Mouse (Mus musculus) left cerebral cortex, adult 18-20 months (tissue): ENCODE measurements around the gene Ifitm3. TPM values are rescaled to one million over a fixed set of nuclear protein-coding genes. Genes with fewer than 3 reads are reported as not detected.
A peak's percentile ranks its signal among the peaks of the same experiment; 100 is the strongest.
"Not testable (repeated sequence)": the region's sequence is repeated elsewhere in the genome, so short reads cannot be mapped to it uniquely, and the experiment has no call there.

Experiments
- DNase-seq, 2 experiments: peaks; one replicate each; pipeline ENCODE4 v3.0.0; 2021 to 2022; ENCODE audit warnings: low spot score in 2 of 2, mixed read lengths in 1 of 2
- total RNA-seq, 2 experiments: library from RNA; stranded (reverse); gene quantifications; 2 replicates each; pipeline ENCODE4 v1.2.3; 2021

Ifitm3 gene
- total RNA-seq, 2 experiments from 2014 or later = 12.9 to 13.6 TPM

DNA sequence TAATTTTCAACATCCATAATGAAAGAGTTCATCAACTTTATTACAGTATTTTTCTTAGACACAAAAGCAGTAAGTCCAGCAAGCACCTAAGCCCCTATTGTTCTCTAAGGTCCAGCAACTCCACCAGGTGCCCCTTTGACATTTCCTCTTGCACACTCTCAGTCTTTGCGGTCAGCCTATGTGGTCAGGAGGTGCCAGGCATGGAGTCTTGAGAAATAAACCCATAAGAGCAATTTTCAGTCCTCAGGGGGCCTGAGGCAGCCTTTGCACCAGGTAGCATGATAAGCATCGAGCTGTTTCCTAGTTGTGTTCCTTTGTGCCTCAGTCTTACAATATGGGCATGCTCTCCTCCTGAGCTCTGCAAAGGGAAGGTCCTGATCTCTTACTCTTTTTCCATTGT, 26.1 kb upstream of the Ifitm3 start:
- DNase-seq = not testable (repeated sequence)

DNA sequence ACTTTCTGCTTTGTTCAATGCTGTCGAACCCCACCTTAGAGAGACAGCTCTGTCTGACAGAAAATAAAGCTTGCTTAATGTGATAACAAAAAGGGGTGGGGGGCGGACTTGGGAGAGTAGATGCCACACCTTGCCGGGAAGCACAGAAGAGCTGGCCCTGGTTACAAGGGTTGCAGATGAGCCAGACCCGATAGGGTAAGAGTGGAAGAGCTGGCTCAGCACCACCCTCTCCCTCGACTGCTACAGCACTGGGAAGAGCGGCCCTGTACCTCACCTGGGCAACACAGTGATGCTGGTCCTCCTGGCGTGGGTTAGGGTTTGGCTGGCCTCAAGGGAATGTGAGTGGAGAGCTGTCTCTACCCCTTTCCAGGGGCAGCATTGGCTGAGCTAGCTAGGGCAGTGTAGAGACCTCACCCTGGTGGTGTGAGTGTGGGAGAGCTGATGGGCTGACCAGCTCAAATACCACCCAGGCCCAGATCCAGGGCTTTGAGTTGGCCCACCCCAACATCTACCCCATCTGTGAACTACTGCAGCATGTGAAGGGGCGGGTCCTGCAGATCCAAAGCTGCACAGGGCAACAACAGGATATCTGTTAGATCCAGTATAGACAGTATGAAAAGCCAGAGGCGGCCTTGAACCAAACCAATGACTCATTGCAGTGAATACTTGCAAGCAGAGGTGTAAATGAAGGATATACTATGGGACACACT, 22.0 kb upstream of the Ifitm3 start:
- DNase-seq = no peak

DNA sequence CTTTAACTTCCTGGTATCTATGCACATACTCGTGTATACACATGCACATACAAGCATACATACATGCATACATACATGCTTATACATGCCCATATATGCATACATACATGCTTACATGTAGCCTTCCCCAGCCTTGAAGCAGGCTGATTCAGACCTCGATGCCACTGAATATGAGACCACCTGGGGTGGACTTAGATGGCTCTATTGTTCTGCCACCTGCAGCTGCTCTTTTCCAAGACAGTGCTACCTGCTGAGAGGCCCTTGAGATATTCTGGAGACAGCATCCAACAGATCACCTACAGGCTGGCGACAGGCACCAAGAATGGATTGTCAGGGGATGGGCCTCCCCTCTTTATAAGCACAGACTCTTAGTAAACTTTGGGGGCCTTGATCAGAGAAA, 19.8 kb upstream of the Ifitm3 start:
- DNase-seq = no peak

DNA sequence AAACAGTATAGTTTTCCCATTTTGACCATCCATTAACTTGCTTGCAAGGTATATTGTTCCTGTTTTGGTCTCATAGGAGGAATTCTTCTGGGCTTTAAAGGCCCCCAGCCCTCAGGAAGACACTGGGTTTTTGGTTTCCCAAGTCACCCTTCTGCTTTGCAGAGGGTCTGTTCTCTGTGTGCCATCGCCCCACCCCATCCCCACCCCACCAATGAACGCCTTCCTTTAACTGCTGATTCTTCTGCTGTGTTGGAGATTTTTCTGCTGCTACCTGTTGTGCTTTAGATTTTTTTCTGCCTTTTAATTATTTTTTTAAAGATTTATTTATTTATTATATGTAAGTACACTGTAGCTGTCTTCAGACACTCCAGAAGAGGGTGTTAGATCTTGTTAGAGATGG, 18.3 kb upstream of the Ifitm3 start, which contains the start of gene Gm17387:
Gm17387 (plus strand) TSS at position 301 of the 400 bp plus-strand sequence.
- DNase-seq = no peak

DNA sequence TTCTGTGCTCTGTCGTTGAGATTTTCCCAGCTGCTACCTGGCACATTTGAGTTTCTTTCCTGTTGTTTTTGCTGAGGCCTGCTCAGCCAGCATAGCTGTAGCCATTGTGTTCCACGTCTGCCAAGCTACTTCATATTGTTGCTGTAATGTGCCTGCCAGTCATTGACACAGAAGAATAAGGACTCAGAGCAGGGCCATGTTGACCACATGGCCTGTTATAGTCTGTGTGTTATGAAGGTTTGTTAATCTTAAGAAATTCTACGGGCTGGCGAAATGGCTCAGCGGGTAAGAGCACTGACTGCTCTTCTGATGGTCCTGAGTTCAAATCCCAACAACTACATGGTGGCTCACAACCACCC, 16.1 kb upstream of the Ifitm3 start:
- DNase-seq = no peak

DNA sequence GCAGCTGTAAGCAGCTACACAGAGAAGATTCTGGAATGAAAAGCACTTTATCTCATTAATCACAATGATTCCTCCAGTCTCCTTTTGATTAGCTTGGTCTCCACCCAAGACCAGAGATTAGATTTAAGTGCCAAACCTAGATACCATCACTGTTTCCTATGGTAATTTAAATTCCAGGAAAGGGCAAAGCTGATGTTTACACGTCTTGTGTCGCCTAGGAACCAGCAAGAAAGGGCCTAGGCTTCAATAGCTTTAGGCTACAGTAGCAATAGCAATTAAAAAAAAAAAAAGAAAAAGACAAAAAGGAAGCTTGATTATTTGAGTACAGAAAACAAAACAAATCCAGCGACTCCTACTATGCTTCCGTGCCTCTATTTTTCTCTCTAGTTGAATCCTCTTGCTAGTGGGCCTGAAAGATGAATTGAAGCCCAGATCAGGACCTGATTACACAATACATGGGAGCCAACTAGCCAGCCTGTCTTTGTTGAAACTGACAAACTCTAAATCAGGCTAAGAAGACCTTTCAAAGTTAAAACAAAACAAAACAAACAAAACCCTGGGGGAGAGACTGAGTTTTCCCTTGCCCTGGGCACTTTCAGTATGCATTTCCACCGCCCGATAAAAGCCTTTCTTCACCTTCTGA, 15.6 kb upstream of the Ifitm3 start:
- DNase-seq = no peak

DNA sequence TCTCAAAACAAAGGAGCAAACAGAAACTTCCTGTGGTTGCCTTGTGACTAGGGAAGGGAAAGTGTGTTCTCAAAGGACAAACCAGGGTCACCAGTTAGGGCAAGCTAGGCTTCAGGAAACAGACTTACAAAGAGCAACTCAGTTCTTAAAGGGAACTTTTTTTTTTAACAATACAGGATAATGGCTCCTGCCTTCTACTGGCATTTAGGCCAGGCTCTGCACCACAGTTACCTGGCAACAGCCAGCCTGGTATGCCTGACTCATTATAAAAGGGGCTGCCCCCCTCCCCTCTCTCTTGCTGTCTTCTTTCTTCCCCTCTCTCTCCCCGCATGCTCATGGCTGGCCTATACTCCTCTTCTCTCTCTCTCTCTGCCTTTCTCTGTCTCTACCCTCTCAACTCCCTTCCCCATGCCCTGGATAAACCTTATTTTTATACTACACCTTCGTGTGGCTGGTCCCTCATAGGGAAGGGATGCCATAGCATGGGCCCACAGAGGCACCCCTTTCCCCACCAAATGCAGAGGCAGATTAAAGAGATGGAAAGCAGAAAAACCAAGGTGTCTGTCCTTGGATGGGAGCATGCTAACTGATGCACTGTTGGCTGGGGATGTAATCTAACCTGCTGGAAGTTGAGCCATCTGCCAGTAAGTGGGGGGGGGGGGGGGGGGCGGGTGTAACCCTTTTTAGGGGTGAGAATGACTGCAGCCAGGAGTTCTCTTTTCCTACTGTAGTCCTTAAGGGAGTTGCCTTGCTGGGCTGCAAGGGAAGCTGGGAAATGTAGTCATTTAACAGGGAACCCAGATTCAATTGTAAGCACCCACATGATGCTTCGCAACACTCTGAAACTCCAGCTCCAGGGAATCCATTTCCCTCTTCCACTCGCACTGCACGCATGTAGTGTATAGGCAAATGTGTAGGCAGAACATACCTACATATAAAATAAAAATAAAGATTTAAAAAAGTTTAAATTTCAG, 14.6 kb upstream of the Ifitm3 start:
- DNase-seq = no peak

DNA sequence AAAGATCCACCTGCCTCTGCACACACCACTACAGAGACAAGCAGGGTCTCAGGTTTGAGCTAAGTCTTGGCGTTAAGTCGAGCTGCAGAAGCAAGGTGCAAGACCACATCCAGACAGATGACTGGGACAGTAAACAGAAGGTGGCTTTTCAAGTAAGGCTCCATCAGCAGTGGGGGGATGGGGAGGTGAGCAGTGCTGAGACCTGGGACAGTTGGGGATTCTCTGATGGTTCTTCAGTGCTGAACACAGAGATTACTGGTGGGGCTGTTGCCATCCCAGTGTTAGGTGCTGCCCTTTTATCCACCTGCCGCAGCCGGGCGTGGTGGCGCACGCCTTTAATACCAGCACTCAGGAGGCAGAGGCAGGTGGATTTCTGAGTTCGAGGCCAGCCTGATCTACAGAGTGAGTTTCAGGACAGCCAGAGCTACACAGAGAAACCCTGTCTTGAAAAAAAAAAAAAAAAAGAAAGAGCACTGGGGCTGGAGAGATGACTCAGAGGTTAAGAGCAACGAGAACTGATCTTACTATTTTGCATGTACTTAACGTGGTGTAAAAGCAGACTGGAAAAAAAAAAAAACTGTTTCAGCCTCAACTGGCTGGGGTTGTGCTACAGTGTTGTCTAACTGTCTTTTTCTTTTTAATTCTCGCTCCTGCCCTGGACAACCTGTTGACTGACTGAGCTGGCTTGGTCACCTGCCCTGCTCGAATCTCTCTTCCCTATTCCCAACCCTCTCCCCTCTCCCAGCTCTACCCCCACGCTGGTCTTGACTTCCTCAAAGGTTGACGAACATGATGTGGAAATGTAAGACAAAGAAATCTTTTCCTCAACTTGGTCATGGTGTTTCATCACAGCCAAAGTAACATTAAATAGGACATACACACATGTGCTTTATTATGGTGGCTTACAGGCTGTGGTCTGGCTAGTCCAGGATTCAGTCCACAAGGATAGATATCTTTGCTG, 11.2 kb upstream of the Ifitm3 start:
- DNase-seq = no peak

DNA sequence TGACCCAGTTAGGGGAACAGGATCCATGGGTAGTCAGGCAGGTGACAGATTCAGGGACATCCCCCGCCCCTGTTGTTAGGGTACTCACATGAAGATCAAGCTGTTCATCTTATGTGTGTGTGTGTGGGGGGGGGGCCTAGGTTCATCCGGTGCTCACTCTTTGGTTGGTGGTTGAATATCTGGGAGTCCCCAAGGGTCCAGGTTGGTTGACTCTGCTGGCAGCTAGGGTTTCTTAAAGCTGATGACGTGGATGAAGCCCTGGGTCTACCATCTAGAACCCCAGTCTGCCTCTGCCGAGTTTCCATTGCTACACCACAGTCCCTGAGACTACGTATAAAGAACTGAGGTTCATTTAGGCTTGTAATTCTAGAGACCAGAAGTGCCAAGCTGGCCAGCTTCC, 8.5 kb upstream of the Ifitm3 start:
- no peak for DNase-seq

DNA sequence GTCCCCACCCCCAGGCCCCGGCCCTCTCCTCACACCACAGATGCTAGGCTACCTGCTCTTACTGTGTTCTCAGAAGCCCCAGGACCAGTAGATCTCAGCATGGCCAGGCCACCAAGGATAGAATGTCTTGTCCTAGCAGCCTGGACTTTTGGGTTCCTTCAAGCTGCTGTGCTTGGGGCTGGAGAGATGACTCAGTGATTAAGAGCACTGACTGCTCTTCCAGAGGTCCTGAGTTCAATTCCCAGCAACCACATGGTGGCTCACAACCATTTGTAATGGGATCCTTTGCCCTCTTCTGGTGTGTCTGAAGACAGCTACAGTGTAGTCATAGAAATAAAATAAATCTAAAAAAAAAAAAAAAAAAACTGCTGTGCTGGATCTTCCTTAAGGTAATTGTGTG, 7.3 kb upstream of the Ifitm3 start, which contains the start of gene Ifitm6:
Ifitm6 (minus strand) TSS at position 101 of the 400 bp plus-strand sequence.
- not testable (repeated sequence) for DNase-seq

DNA sequence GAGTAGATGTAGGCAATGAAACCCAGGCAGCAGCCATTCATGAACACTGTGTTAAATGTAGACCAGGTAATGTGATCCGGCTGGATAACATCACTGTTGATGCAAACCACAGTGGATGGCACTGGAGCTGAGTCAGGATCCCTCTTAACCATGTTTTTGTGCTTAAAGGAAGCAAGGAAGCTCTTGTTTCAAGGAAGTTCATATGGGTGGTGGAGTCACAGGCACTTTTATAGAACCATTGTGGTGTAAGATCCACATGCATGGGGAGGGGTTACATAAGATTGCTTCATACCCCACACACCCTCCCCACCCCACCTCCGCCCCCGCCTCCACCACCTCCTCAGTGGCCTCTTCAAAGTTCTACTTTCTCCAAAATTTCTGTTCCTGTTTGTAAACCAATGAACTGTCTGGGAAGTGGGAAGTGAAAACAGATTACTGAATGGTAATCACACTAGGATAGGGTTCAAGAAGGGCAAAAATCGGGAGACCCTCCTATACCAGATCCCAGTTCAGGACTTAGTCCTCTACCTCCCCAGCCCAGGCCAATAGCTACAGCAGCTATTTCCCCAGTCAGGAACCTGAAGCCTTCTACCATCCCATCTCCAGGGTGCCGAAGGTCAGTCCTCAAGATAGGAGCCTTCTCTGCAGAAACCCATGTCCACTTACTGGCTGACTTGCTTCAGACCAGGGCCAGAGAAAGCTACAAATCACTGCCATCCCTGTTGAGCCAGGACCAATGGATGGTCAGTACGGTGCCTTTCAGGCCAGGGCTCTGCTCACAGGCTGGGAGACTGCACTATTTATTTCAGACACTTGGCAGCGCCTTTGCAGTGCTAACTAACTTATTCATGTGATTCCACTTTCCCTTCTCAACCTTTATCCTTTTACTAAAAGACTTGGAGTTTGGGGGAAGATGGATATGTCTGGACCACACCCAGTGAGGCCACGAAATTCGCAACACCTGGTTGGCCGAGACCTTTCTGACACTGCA, 6.4 kb upstream of the Ifitm3 start:
- no peak for DNase-seq

DNA sequence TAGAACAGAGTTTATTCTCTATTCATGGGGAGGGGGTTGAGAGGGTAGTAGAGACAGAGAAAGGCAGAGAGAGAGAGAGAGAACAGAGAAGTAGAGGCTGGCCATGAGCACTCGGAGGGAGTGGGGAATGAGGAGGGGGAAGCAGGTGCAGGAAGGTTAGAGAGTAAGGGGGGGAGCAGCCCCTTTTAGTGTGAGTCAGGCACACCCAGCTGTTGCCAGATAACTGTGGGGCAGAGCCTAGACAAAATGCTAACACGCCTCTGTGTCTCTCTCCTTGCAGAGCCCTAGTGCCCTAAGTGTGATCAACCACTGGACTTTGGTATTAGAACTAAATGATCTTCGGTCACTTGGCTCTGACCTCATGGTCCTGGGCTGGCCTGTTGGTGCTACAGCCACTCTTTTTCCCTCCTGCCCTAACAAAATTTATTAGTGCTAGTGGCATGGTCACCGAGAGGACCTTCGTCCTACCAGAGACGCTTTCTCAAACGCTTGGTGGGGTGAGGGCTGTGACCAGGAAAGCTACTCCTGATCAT, 734 bp upstream of the Ifitm3 start:
- DNase-seq = no peak

DNA sequence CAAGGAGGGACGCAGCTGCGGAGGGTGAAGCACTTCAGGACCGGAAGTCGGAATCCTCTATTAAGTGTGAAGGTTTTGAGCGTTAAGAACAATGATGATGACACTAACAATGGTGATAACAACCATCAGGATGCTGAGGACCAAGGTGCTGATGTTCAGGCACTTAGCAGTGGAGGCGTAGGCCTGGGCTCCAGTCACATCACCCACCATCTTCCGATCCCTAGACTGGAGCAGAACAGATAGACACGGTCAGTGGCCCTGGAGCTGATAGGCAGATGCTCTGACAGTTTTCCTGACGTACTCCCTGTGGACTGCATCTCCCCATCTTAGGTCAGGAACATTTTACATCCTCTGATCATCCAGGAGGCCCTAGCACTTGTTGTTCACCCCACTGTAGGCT, 905 bp downstream of the Ifitm3 start:
- DNase-seq = no peak

DNA sequence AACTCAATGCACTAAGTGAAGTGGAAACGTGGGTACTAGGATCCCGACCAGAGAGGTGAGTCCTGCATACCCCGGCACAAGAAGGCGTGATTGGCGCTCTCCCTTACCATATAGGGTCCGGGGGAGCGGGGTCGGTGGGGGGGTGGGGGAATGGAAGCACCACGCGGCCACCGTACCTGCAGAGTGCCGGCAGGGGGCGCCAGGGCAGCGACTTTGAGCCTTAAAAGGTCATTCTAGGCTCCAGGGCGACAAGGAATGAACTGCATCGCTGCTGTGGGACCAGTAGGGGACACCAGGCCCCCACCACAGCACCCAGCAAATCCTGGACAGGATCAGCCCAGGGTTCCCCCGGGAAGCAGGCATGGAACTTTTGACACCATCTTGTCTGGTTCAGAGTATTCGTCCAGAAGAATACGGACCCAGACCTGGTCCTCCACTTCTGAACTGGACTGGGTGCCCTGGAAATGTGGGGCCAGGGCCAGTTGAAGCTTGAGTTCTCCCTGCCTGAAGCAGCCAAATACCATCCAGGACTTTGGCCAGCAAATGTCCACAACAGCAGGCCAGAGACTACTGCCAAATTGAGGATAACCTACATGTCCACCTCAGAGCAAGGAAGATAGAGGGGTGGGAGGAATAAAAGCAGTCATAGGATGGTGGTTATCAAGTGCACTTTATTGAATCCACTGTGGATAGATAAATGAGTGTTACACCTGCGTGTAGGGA, 1.5 kb downstream of the Ifitm3 start:
- DNase-seq = peak; percentile 19 to 42

DNA sequence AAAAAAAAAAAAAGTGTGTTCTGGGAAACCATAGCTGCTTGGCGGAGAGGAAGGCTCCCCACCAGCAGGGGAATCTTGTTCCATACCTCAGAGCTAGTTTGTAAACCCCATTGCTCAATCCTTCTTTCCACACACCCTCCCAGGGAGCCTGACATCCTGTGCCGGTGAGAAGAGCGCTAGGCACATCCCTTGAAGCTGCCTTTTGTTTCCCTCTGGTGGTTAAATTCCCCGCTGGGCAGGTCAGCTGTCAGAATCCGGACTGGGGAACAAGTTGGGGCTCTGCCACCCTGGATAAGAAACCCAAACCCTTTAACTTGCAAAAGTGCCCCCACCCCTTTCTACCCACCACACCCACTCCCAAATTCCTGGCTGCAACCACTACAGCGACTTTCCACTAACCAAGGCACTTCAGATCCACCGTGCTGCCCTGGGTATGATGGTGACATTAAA, 2.2 kb downstream of the Ifitm3 start:
- no peak for DNase-seq

DNA sequence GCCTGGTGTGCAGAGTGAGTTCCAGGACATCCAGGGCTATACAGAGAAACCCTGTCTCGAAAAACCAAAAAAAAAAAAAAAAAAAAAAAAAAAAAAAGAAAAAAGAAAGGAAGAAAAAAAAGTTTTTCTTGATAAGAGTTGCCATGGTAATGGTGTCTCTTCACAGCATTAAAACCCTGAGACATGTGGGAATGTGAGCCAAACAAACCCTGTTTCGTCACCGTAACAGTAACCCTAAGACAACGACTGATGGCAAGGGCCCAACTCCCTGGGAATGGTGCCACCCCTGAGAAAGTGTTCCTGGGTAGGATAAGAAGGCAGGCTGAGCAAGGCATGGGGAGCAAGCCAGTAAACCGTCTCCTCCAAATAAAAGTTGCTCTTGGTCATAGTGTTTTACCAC, 3.7 kb downstream of the Ifitm3 start:
- peak in 1 of 2 experiments; percentile 7 for DNase-seq

DNA sequence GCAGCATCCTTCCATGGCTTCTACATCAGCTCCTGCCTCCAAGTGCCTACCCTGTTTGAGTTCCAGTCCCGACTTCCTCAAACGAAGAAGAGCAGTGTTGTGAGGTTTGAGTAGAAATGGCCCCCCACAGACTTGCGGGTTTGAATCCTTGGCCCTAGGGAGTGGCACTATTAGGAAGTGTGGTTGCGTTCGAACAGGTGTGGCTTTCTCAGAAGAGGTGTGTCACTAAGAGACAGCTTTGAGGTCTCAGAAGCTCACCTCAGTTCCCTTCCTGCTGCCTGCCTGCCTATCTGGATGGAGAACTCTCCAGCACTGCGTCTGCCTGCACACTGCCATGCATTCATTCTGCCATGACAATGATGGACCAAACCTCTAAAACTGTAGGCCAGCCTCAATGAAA, 4.1 kb downstream of the Ifitm3 start:
- DNase-seq = no peak
